Mouse (Mus musculus) C2C12 (cell line): ENCODE measurements around the gene 1700028P14Rik. TPM values are rescaled to one million over a fixed set of nuclear protein-coding genes. Genes with fewer than 3 reads are reported as not detected.

Experiments used
- H3K27me3 ChIP-seq: one replicate; pipeline ENCODE4 v1.6.1; 2011; ENCODE audit not compliant: control insufficient read depth, insufficient read depth, insufficient read length
- H3K36me3 ChIP-seq: one replicate; pipeline ENCODE4 v1.6.1; 2011; ENCODE audit not compliant: control insufficient read depth, insufficient read depth
- H3K4me3 ChIP-seq: one replicate; pipeline ENCODE4 v1.5.1; 2011; ENCODE audit warnings: mild to moderate bottlenecking, control low read depth; ENCODE audit not compliant: poor library complexity, insufficient read depth, severe bottlenecking
- H3K79me2 ChIP-seq: one replicate; pipeline ENCODE4 v1.6.1; 2011; ENCODE audit not compliant: control insufficient read depth, insufficient read depth
- H3K79me3 ChIP-seq: one replicate; pipeline ENCODE4 v1.6.1; 2011; ENCODE audit warnings: low read depth, control low read depth
- H3ac ChIP-seq: one replicate; pipeline ENCODE3; 2011; ENCODE audit warnings: low read depth; ENCODE audit not compliant: control insufficient read depth, insufficient read length
- CEBPB ChIP-seq: IDR thresholded peaks from one replicate; pipeline ENCODE4 v1.6.1; 2011; ENCODE audit warnings: low read depth, mild to moderate bottlenecking, control low read depth, moderate library complexity
- CTCF ChIP-seq: IDR thresholded peaks from one replicate; pipeline ENCODE4 v1.5.1; 2011; ENCODE audit not compliant: control insufficient read depth, insufficient read depth, insufficient read length
- FOSL1 ChIP-seq: IDR thresholded peaks from one replicate; pipeline ENCODE4 v1.8.0; 2011; ENCODE audit warnings: mild to moderate bottlenecking, low read length; ENCODE audit not compliant: poor library complexity, insufficient read depth, severe bottlenecking
- MAX ChIP-seq: IDR thresholded peaks from one replicate; pipeline ENCODE4 v1.6.1; 2011; ENCODE audit warnings: mild to moderate bottlenecking, control low read depth
- MYOD1 ChIP-seq: IDR thresholded peaks from one replicate; pipeline ENCODE4 v1.6.1; 2011; ENCODE audit warnings: low read depth; ENCODE audit not compliant: control insufficient read depth, insufficient read length
- MYOG ChIP-seq: IDR thresholded peaks from one replicate; pipeline ENCODE4 v1.6.1; 2011; ENCODE audit not compliant: control insufficient read depth, insufficient read length; ENCODE audit errors: extremely low read depth
- USF1 ChIP-seq: IDR thresholded peaks from one replicate; pipeline ENCODE4 v1.6.1; 2011; ENCODE audit warnings: low read depth, mild to moderate bottlenecking, control low read depth, moderate library complexity
- polyA plus RNA-seq: library from polyadenylated mRNA; unstranded; fragments of >200 nt; fragmentation: generic; extraction: Trizol; gene quantifications from one replicate; pipeline ENCODE4 v1.2.1, GENCODE M21; 2012; ENCODE audit warnings: missing spikeins

1700028P14Rik gene
- polyA plus RNA-seq, 1 experiment = not detected

DNA sequence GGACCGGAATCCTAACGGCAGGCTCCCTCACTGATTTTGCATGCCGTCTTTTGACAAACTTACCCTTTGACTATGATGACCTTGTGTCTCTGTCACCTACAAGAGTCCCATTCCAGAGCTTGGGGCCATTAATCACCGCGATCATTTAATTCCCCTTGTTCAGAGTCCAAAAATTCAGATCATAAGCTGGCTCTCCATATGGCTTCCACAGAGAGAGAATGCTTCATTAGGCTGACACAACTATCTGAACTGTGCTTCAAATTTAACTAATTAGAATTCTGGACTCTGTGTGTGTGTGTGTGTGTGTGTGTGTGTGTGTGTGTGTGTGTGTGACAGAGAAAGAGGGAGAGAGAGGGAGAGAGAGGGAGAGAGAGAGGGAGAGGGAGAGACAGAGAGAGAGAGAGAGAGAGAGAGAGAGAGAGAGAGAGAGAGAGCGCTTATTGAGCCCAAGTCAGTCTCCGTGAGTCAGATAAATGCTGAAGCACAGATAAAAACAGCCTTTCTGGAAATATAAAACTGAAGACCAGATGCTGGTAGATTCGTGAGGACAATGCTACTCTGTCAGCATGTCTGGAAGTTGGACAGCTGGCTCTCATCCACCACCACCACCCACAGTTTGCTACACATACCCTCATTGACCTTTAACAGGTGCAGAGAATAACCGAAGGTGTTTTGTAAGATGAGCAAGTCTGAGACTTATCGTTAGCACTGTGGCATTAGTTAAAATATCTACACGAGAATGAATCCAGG, 73.8 kb downstream of the 1700028P14Rik start:
- Histone ChIP-seq H3K79me3 (no peaks in the 10 kb centered on the region), H3K27me3 (peaks cover 7% of the 10 kb centered on the region), H3K36me3 (no peaks in the 10 kb centered on the region), H3K79me2 (no peaks in the 10 kb centered on the region), H3ac (no peak overlapping the region), H3K4me3 (no peak overlapping the region)
- TF ChIP-seq FOSL1 = no peak
- TF ChIP-seq MYOD1 = no peak
- TF ChIP-seq USF1 = no peak
- TF ChIP-seq MYOG = no peak
- TF ChIP-seq CTCF = no peak
- TF ChIP-seq CEBPB = no peak
- no peak for TF ChIP-seq MAX

- Histone ChIP-seq H3K79me2 (no peaks in the 10 kb centered on the region), H3K27me3 (peaks cover 7% of the 10 kb centered on the region), H3ac (no peak overlapping the region), H3K4me3 (no peak overlapping the region), H3K79me3 (no peaks in the 10 kb centered on the region), H3K36me3 (no peaks in the 10 kb centered on the region)
- TF ChIP-seq MAX (no peak), USF1 (no peak)
These were observed 75.9 kb downstream of the 1700028P14Rik start for GRCm38 (mm10) chr19:23576685-23577084.

- no peak for TF ChIP-seq CEBPB
- TF ChIP-seq USF1 = no peak
- TF ChIP-seq MAX = no peak
- no peak for TF ChIP-seq MYOG
- TF ChIP-seq MYOD1 = no peak
- TF ChIP-seq CTCF = no peak
- TF ChIP-seq FOSL1 = no peak
- Histone ChIP-seq H3K79me2 (no peaks in the 10 kb centered on the region), H3K27me3 (no peaks in the 10 kb centered on the region), H3ac (no peak overlapping the region), H3K36me3 (no peaks in the 10 kb centered on the region), H3K79me3 (no peaks in the 10 kb centered on the region), H3K4me3 (no peak overlapping the region)
These were observed 88.9 kb downstream of the 1700028P14Rik start for GRCm38 (mm10) chr19:23563693-23564092.

GRCm38 (mm10) chr19:23562588-23562987, 90.0 kb downstream of the 1700028P14Rik start:
- TF ChIP-seq MAX (no peak), USF1 (no peak), CTCF (no peak), FOSL1 (no peak), CEBPB (no peak), MYOD1 (no peak), MYOG (no peak)
- no peaks in the 10 kb centered on the region for H3K36me3 ChIP-seq
- H3K79me3 ChIP-seq = no peaks in the 10 kb centered on the region
- H3K4me3 ChIP-seq = no peak overlapping the region
- H3K79me2 ChIP-seq = no peaks in the 10 kb centered on the region
- H3ac ChIP-seq = no peak overlapping the region
- H3K27me3 ChIP-seq = no peaks in the 10 kb centered on the region

GRCm38 (mm10) chr19:23562061-23562460, 90.6 kb downstream of the 1700028P14Rik start:
- Histone ChIP-seq H3K79me3 (no peaks in the 10 kb centered on the region), H3K36me3 (no peaks in the 10 kb centered on the region), H3ac (no peak overlapping the region), H3K27me3 (no peaks in the 10 kb centered on the region), H3K4me3 (no peak overlapping the region), H3K79me2 (no peaks in the 10 kb centered on the region)
- TF ChIP-seq MYOD1 = no peak
- TF ChIP-seq USF1 = no peak
- no peak for TF ChIP-seq CTCF
- TF ChIP-seq CEBPB = no peak
- no peak for TF ChIP-seq FOSL1
- no peak for TF ChIP-seq MYOG
- TF ChIP-seq MAX = no peak

GRCm38 (mm10) chr19:23553450-23553849, 99.2 kb downstream of the 1700028P14Rik start:
- no peaks in the 10 kb centered on the region for H3K79me3 ChIP-seq
- no peaks in the 10 kb centered on the region for H3K36me3 ChIP-seq
- H3K79me2 ChIP-seq = no peaks in the 10 kb centered on the region
- H3K27me3 ChIP-seq = no peaks in the 10 kb centered on the region
- TF ChIP-seq FOSL1 (no peak), MAX (no peak), CEBPB (no peak), USF1 (no peak), MYOG (no peak), CTCF (no peak), MYOD1 (no peak)
- H3K4me3 ChIP-seq = no peak overlapping the region
- H3ac ChIP-seq = no peak overlapping the region
